Mouse (Mus musculus) stomach, postnatal 0 days (tissue): ENCODE measurements around the gene Apmap.

ENCODE experiments used
- CTCF ChIP-seq: IDR thresholded peaks from 2 replicates; pipeline ENCODE4 v1.5.1; 2016; ENCODE audit warnings: antibody characterized with exemption, low read depth, mild to moderate bottlenecking, moderate library complexity
- EP300 ChIP-seq: optimal IDR thresholded peaks from 2 replicates; pipeline ENCODE3; 2016; ENCODE audit warnings: antibody characterized with exemption

- no peak for TF ChIP-seq CTCF
- TF ChIP-seq EP300, result no peak
Measured at GRCm38 (mm10) chr2:150655290-150655689, 46.9 kb upstream of the Apmap start.
